Mouse (Mus musculus) bone marrow macrophage, adult 2 months (primary cell): ENCODE data around the gene Peli2. TPM values are rescaled to one million over a fixed set of nuclear protein-coding genes. Genes with fewer than 3 reads are reported as not detected.
A peak's percentile ranks its signal among the peaks of the same experiment; 100 is the strongest.

Experiments used
- H3K27ac ChIP-seq: 2 replicates; pipeline ENCODE4 v1.5.1; 2012; ENCODE audit warnings: low read depth, low read length; ENCODE audit not compliant: insufficient read depth
- H3K4me1 ChIP-seq: 2 replicates; pipeline ENCODE4 v1.6.1; 2012; ENCODE audit warnings: low read length; ENCODE audit not compliant: control insufficient read depth, insufficient read depth
- H3K4me3 ChIP-seq: 2 replicates; pipeline ENCODE4 v1.5.1; 2012; ENCODE audit warnings: mild to moderate bottlenecking, low read length, moderate library complexity; ENCODE audit not compliant: insufficient read depth
- CTCF ChIP-seq: IDR thresholded peaks from 2 replicates; pipeline ENCODE4 v1.5.1; 2012; ENCODE audit warnings: low read depth, mild to moderate bottlenecking, low read length, moderate library complexity
- POLR2A ChIP-seq: IDR thresholded peaks from 2 replicates; pipeline ENCODE4 v1.6.1; 2012; ENCODE audit warnings: mild to moderate bottlenecking, low read depth, low read length, borderline replicate concordance
- polyA plus RNA-seq: library from polyadenylated mRNA; stranded (reverse); fragments of >200 nt; gene quantifications from 2 replicates; pipeline ENCODE4 v1.2.4, GENCODE M21; 2012; ENCODE audit not compliant: missing spikeins, insufficient read depth, insufficient read length

The Peli2 gene
- polyA plus RNA-seq, 1 experiment: 26.3 TPM

DNA sequence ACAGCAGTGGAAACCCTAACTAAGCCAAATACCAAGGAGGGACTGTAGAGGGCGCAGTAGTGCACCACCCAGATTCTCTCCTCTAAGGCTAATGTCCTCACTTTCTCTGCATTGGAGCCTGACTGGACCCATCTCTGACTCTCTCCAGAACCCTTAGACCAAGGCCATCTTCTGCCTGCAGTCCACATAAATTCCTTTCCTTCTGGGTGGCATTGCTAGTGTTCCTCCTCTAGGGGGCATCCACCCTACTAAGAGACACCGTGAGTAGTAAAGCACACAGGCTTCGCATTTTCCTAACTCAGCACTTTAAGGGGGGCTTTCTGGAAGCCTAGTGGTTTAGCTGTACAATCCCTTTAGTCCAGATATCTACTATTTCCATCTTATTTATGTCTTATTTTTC lies 207.1 kb downstream of the Peli2 start:
- H3K4me1 ChIP-seq: no peaks in the 10 kb centered on the region
- TF ChIP-seq CTCF (peak; percentile 59; the same call in 1 of the 2 replicates), POLR2A (no peak)
- H3K4me3 ChIP-seq: no peak overlapping the region
- no peak overlapping the region for H3K27ac ChIP-seq

DNA sequence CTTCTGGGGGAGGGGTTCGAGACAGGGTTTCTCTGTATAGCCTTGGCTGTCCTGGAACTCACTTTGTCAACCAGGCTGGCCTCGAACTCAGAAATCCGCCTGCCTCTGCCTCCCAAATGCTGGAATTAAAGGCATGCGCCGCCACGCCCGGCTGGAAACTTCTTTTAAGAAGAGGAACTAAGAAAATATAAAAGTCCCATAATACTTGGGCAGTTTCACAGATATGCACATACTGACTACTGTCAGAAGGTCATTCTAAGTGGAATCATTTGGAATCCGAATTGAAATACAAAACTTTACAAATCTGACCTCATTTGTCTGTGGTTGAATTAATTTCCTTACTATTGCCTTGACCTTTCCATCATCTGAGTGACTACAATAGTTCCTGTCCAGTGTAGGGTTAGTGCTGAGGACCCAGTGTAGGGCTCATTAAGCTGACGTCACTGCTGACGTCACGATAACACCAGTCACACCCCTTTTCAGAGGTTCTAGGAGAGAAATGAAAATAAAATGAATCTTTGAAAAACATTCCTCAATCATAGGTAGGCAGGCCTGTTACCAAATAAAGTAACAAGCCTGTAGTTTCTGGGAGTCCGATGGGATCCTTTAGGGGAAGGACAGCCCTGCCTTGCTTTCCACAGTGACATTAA lies 209.2 kb downstream of the Peli2 start:
- Histone ChIP-seq H3K27ac (no peak overlapping the region), H3K4me3 (no peak overlapping the region), H3K4me1 (no peaks in the 10 kb centered on the region)
- TF ChIP-seq CTCF: no peak
- TF ChIP-seq POLR2A: no peak
